Mouse (Mus musculus): ENCODE data around the gene Rab5if.

GRCm38 (mm10) chr2:156857385-156857791 lies 5.5 kb upstream of the Rab5if start:
- TF ChIP-seq CTCF (IDR thresholded peaks at IDR 0.05) (no peak), POLR2A (IDR thresholded peaks at IDR 0.05; ENCODE audit: insufficient read depth, low read depth, low read length) (no peak)

Data from heart, adult 2 months (tissue).